Mouse (Mus musculus) spleen, adult 2 months (tissue): ENCODE data around the gene Snph.

ENCODE experiments used
- CTCF ChIP-seq: fragments of 200-500 bp; IDR thresholded peaks from 2 replicates; pipeline ENCODE4 v1.5.1; 2011; ENCODE audit warnings: mild to moderate bottlenecking, inconsistent platforms; ENCODE audit not compliant: insufficient read depth, insufficient read length, insufficient replicate concordance; ENCODE audit errors: extremely low read depth
- POLR2A ChIP-seq: fragments of 200-500 bp; IDR thresholded peaks from 2 replicates; pipeline ENCODE4 v1.6.1; 2011; ENCODE audit warnings: low read depth, low read length, inconsistent platforms

- TF ChIP-seq POLR2A (no peak), CTCF (no peak)
Measured at GRCm38 (mm10) chr2:151636015-151636402, 3.6 kb upstream of the Snph start.
